Mouse (Mus musculus): ENCODE results near the gene Uck2.

DNA sequence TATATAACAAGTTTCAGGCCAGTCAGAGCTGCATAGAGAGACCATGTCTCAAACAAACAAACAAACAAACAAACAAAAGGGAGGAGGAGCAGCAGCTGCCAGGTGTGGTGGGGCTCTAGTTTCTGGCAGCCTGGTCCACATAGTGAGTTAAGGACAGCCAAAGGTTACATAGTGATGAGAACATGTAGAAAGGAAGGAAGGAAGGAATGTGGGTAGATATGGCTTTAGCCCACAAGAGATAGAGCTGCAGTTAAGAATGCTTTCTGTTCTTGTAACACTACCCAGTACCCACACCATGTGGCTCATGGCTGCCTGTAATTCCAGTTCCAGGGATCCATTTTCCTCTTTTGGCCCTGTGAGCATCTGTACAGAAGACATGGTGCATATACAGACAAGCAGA is 27.2 kb upstream of the Uck2 start:
- TF ChIP-seq MAX (IDR thresholded peaks at IDR 0.05; ENCODE audit: low read depth) (no peak), POLR2A (IDR thresholded peaks at IDR 0.05; ENCODE audit: insufficient read length, low read depth) (no peak), TCF3 (IDR thresholded peaks at IDR 0.05; ENCODE audit: insufficient read length, low read depth) (no peak), TCF12 (IDR thresholded peaks at IDR 0.05; ENCODE audit: insufficient read depth, poor library complexity, severe bottlenecking) (no peak), E2F4 (IDR thresholded peaks at IDR 0.05; ENCODE audit: insufficient read depth) (no peak)
